23 mouse cellular contexts compared by ENCODE assay signal in the genomic region with DNA sequence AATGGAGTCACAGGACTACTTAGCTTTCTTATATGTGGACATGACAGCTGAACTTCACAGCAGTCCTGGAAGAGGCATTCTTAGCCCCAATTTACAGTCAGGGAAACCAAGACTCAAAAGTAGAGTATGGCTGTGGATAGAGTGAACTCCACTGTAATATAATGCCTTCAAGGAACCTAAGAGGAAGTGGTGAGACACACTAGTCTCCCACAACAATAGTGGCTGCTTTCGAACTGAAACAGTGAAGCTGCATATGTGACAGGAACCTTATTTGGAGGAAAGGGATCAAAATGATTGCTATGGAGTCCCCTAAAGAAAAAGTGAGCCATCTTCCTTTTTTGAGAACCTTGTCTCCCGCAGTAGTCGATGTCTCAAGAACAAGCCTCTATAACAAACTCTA. TPM values are rescaled to one million over a fixed set of nuclear protein-coding genes. Genes with fewer than 3 reads are reported as not detected.
"Had no signal": no experiment of that assay in that cellular context is flagged by ENCODE, and none has a peak within 500 bp of the region (broad histone marks: within the 10 kb centered on the region; RNA-seq: fewer than 3 reads in every experiment).

No protein-coding gene starts in this region.

- H3K4me3 ChIP-seq: megakaryocyte, embryonic 14.5 days; midbrain, embryonic 10.5 days; midbrain, embryonic 12.5 days; myocyte; neural tube, embryonic 13.5 days; neural tube, embryonic 15.5 days; stomach, embryonic 15.5 days had no signal

- H3K9ac ChIP-seq: liver, embryonic 14.5 days; lung, embryonic 14.5 days; midbrain, embryonic 12.5 days; neural tube, embryonic 13.5 days; neural tube, embryonic 15.5 days; stomach, embryonic 15.5 days had no signal

- H3K27ac ChIP-seq: liver, embryonic 14.5 days; midbrain, embryonic 10.5 days; midbrain, embryonic 12.5 days; neural tube, embryonic 13.5 days; neural tube, embryonic 15.5 days; stomach, embryonic 15.5 days; stomach, postnatal 0 days had no signal

- H3K4me2 ChIP-seq: lung, embryonic 14.5 days; midbrain, embryonic 12.5 days; neural tube, embryonic 13.5 days; neural tube, embryonic 15.5 days; stomach, embryonic 15.5 days had no signal

- ATAC-seq: midbrain, embryonic 16.5 days had no signal

- DNase-seq: lung, adult 18-20 months; lung, embryonic 14.5 days; lung, postnatal 10 days; lung, postnatal 4 days; midbrain, embryonic 14.5 days; right cerebral cortex, adult 18-20 months; right cerebral cortex, postnatal 25 days; right cerebral cortex, postnatal 4 days; spleen, adult 18-20 months; thymus, adult 2 months; thymus, postnatal 25 days; thymus, postnatal 4 days had no signal

- H3K9me3 ChIP-seq: midbrain, embryonic 10.5 days; midbrain, embryonic 12.5 days; neural tube, embryonic 13.5 days; neural tube, embryonic 15.5 days; stomach, embryonic 15.5 days had no signal

- H3K36me3 ChIP-seq: midbrain, embryonic 10.5 days; midbrain, embryonic 12.5 days; neural tube, embryonic 13.5 days; neural tube, embryonic 15.5 days; stomach, embryonic 15.5 days had no signal

RNA-seq across cellular contexts. Expression of gene Ism1, which starts 6.1 kb away (rescaled TPM):
- polyA plus RNA-seq: liver, embryonic 16.5 days; myocyte had no signal
